Mouse (Mus musculus) limb, embryonic 13.5 days (tissue): ENCODE data around the gene Cnot3. TPM values are rescaled to one million over a fixed set of nuclear protein-coding genes. Genes with fewer than 3 reads are reported as not detected.
A peak's percentile ranks its signal among the peaks of the same experiment; 100 is the strongest.
"Not testable (repeated sequence)": the region's sequence is repeated elsewhere in the genome, so short reads cannot be mapped to it uniquely, and the experiment has no call there.

ENCODE experiments used
- ATAC-seq: fragments of 200-750 bp; cut with Nextera tagmentation; 2 replicates; pipeline ENCODE4 v1.8.0; 2017; ENCODE audit warnings: low read depth, moderate number of reproducible peaks, moderate TSS enrichment; ENCODE audit not compliant: low FRiP score
- H3K27ac ChIP-seq: fragments of 300-500 bp; sonication (generic); 2 replicates; pipeline ENCODE4 v1.5.1; 2015; ENCODE audit warnings: inconsistent platforms, mild to moderate bottlenecking, moderate library complexity
- H3K27me3 ChIP-seq: fragments of 300-500 bp; sonication (generic); 2 replicates; pipeline ENCODE4 v1.6.1; 2015; ENCODE audit warnings: mild to moderate bottlenecking, inconsistent platforms
- H3K36me3 ChIP-seq: fragments of 300-500 bp; sonication (generic); 2 replicates; pipeline ENCODE4 v1.6.1; 2015; ENCODE audit warnings: inconsistent platforms, mild to moderate bottlenecking, moderate library complexity
- H3K4me1 ChIP-seq: fragments of 300-500 bp; sonication (generic); 2 replicates; pipeline ENCODE4 v1.6.1; 2015; ENCODE audit warnings: inconsistent platforms
- H3K4me2 ChIP-seq: fragments of 300-500 bp; sonication (generic); replicated peaks from 2 replicates; pipeline ENCODE4 v1.6.1; 2015; ENCODE audit warnings: inconsistent platforms, mild to moderate bottlenecking, moderate library complexity
- H3K4me3 ChIP-seq: fragments of 300-500 bp; sonication (generic); 2 replicates; pipeline ENCODE4 v1.5.1; 2015; ENCODE audit warnings: moderate library complexity, mild to moderate bottlenecking, inconsistent platforms
- H3K9ac ChIP-seq: fragments of 300-500 bp; sonication (generic); 2 replicates; pipeline ENCODE4 v1.6.1; 2015; ENCODE audit warnings: mild to moderate bottlenecking, inconsistent platforms
- H3K9me3 ChIP-seq: fragments of 300-500 bp; sonication (generic); 2 replicates; pipeline ENCODE4 v1.6.1; 2016; ENCODE audit warnings: inconsistent platforms
- WGBS: fragments of 180-500 bp; shearing (Covaris S2); methylation state at CpG from one replicate; pipeline ENCODE4 v1.1.7; 2015; 5-methylcytosine and 5-hydroxymethylcytosine counted together
- microRNA-seq: library from miRNA; unstranded; fragments of <30 nt; microRNA quantifications from one replicate; pipeline ENCODE4, GENCODE M21; 2016
- polyA plus RNA-seq: library from polyadenylated mRNA; unstranded; fragments of >200 nt; fragmentation: Nextera tagmentation; extraction: Ambion mirVana; gene quantifications from 2 replicates; pipeline ENCODE4 v1.2.1, GENCODE M21; 2015

Gene Cnot3
- polyA plus RNA-seq, 1 experiment from 2014 or later = 63.7 TPM

GRCm38 (mm10) chr7:3705911-3706310 lies 60.8 kb downstream of the Cnot3 start:
- WGBS = 22% methylated on average over 6 of the region's 6 CpGs
- no peak for ATAC-seq
- peak overlapping the region; percentile 4; the same call in 1 of the 2 replicates for H3K27ac ChIP-seq

GRCm38 (mm10) chr7:3706343-3706934 lies 61.4 kb downstream of the Cnot3 start:
- H3K36me3 ChIP-seq = peaks cover 32% of the 10 kb centered on the region
- H3K9ac ChIP-seq = peak overlapping the region; percentile 93
- no peaks in the 10 kb centered on the region for H3K27me3 ChIP-seq
- no peaks in the 10 kb centered on the region for H3K9me3 ChIP-seq
- H3K27ac ChIP-seq = peak overlapping the region; percentile 4; the same call in 1 of the 2 replicates
- WGBS = 60% methylated on average over 11 of the region's 11 CpGs
- H3K4me2 ChIP-seq = peak overlapping the region; percentile 96
- peak overlapping the region; percentile 86 for H3K4me3 ChIP-seq
- peaks cover 14% of the 10 kb centered on the region for H3K4me1 ChIP-seq
- ATAC-seq = no peak

More at GRCm38 (mm10) chr7:3705911-3706310, 60.8 kb downstream of the Cnot3 start:
- Histone ChIP-seq H3K4me2 (peak overlapping the region; percentile 96), H3K4me1 (peaks cover 14% of the 10 kb centered on the region), H3K4me3 (peak overlapping the region; percentile 86), H3K9ac (peak overlapping the region; percentile 93), H3K36me3 (peaks cover 37% of the 10 kb centered on the region), H3K27me3 (no peaks in the 10 kb centered on the region), H3K9me3 (no peaks in the 10 kb centered on the region)

- no peaks in the 10 kb centered on the region for H3K9me3 ChIP-seq
- H3K4me3 ChIP-seq = no peak overlapping the region
- no peaks in the 10 kb centered on the region for H3K27me3 ChIP-seq
- peaks cover 14% of the 10 kb centered on the region for H3K4me1 ChIP-seq
- H3K4me2 ChIP-seq = peak overlapping the region; percentile 96
- 74% methylated on average over 4 of the region's 4 CpGs for WGBS
- H3K9ac ChIP-seq = peak overlapping the region; percentile 39; the same call in 1 of the 2 replicates
- peaks cover 30% of the 10 kb centered on the region for H3K36me3 ChIP-seq
- H3K27ac ChIP-seq = no peak overlapping the region
- ATAC-seq = no peak
Measured at GRCm38 (mm10) chr7:3707027-3707426, 62.0 kb downstream of the Cnot3 start.

GRCm38 (mm10) chr7:3707568-3708413 lies 62.7 kb downstream of the Cnot3 start:
- ATAC-seq = no peak
- no peaks in the 10 kb centered on the region for H3K9me3 ChIP-seq
- WGBS = 28% methylated on average over 7 of the region's 7 CpGs

GRCm38 (mm10) chr7:3708447-3708980 lies 63.4 kb downstream of the Cnot3 start:
- peaks cover 14% of the 10 kb centered on the region for H3K4me1 ChIP-seq
- not testable (repeated sequence) for H3K27me3 ChIP-seq, H3K9ac ChIP-seq, H3K4me3 ChIP-seq, H3K4me2 ChIP-seq, ATAC-seq, H3K9me3 ChIP-seq, H3K27ac ChIP-seq
- H3K36me3 ChIP-seq = peaks cover 30% of the 10 kb centered on the region
- WGBS = 30% methylated on average over 5 of the region's 5 CpGs

More at GRCm38 (mm10) chr7:3707568-3708413, 62.7 kb downstream of the Cnot3 start:
- H3K27ac ChIP-seq = no peak overlapping the region
- H3K4me1 ChIP-seq = peaks cover 14% of the 10 kb centered on the region
- H3K36me3 ChIP-seq = peaks cover 30% of the 10 kb centered on the region
- no peaks in the 10 kb centered on the region for H3K27me3 ChIP-seq
- H3K4me3 ChIP-seq = no peak overlapping the region
- no peak overlapping the region for H3K4me2 ChIP-seq
- no peak overlapping the region for H3K9ac ChIP-seq

- H3K36me3 ChIP-seq = peaks cover 30% of the 10 kb centered on the region
- ATAC-seq = no peak
- no peaks in the 10 kb centered on the region for H3K27me3 ChIP-seq
- no peak overlapping the region for H3K9ac ChIP-seq
- 76% methylated on average over 1 of the region's 1 CpGs for WGBS
- H3K4me3 ChIP-seq = no peak overlapping the region
- H3K4me1 ChIP-seq = peaks cover 14% of the 10 kb centered on the region
- H3K4me2 ChIP-seq = no peak overlapping the region
- no peaks in the 10 kb centered on the region for H3K9me3 ChIP-seq
- no peak overlapping the region for H3K27ac ChIP-seq
Measured at GRCm38 (mm10) chr7:3709000-3709399, 63.9 kb downstream of the Cnot3 start.

Small RNA genes within 50 kb of the gene (microRNA-seq; reads per million reads assigned to microRNA genes)
- gene Mir3572 = 2.4 reads per million, percentile 8 among the genes with 10 or more reads in this experiment

Other genes starting within 250 kb of the Cnot3 start
- 6.8 and 7.4 TPM in 2 replicates for gene Cacng6, start 221.1 kb upstream of the Cnot3 start, polyA plus RNA-seq
- gene Tarm1, start 142.6 kb upstream of the Cnot3 start, polyA plus RNA-seq = 0.29 TPM in 1 of 2 replicates, not detected in the other
- gene Oscar, start 29.1 kb upstream of the Cnot3 start, polyA plus RNA-seq = 0.08 and 0.14 TPM in 2 replicates
- gene Ndufa3, start 27.9 kb upstream of the Cnot3 start, polyA plus RNA-seq = 435 and 440 TPM in 2 replicates
- gene Tfpt, start 15.3 kb upstream of the Cnot3 start, polyA plus RNA-seq = 29.5 and 29.8 TPM in 2 replicates
- 121 and 124 TPM in 2 replicates for gene Prpf31, start 15.3 kb upstream of the Cnot3 start, polyA plus RNA-seq
- 19.0 and 20.3 TPM in 2 replicates for gene Leng1, start 20.6 kb downstream of the Cnot3 start, polyA plus RNA-seq
- gene Tmc4, start 32.3 kb downstream of the Cnot3 start, polyA plus RNA-seq = 5.7 and 6.2 TPM in 2 replicates
- 268 and 271 TPM in 2 replicates for gene Tsen34, start 47.6 kb downstream of the Cnot3 start, polyA plus RNA-seq
- 64.4 and 67.6 TPM in 2 replicates for gene Mboat7, start 48.3 kb downstream of the Cnot3 start, polyA plus RNA-seq
- 1,498 and 1,524 TPM in 2 replicates for gene Rps9, start 58.7 kb downstream of the Cnot3 start, polyA plus RNA-seq
- gene Pirb, start 75.1 kb downstream of the Cnot3 start, polyA plus RNA-seq = 0.37 and 0.46 TPM in 2 replicates
- gene Gm15448, start 180.4 kb downstream of the Cnot3 start, polyA plus RNA-seq = not detected in 2 replicates
- 0.08 and 0.14 TPM in 2 replicates for gene Pira2, start 199.8 kb downstream of the Cnot3 start, polyA plus RNA-seq